Mouse (Mus musculus) MEL (cell line): ENCODE measurements around the gene Dcp1a. TPM values are rescaled to one million over a fixed set of nuclear protein-coding genes. Genes with fewer than 3 reads are reported as not detected.

Experiments
- DNase-seq: peaks from one replicate; pipeline ENCODE4 v3.0.0; 2011; ENCODE audit warnings: low read depth, low spot score
- H3K27ac ChIP-seq: 2 replicates; pipeline ENCODE4 v1.5.1; 2012; ENCODE audit warnings: low read depth, mild to moderate bottlenecking, control low read depth, low read length, moderate library complexity; ENCODE audit not compliant: control insufficient read depth
- H3K27me3 ChIP-seq, 2 experiments: fragments of 150-350 bp in 1 of 2; sonication (generic) in 1 of 2; 2 replicates each; pipeline ENCODE4 v1.6.1; 2012; ENCODE audit warnings: low read length in 2 of 2, mild to moderate bottlenecking in 2 of 2, improper control_type of control experiment in 1 of 2, moderate library complexity in 1 of 2; ENCODE audit not compliant: insufficient read depth in 2 of 2, control insufficient read depth in 1 of 2
- H3K36me3 ChIP-seq, 2 experiments: 2 replicates each; pipeline ENCODE4 v1.6.1; 2012 to 2014; ENCODE audit warnings: low read length in 2 of 2, improper control_type of control experiment in 1 of 2, inconsistent platforms in 1 of 2, mild to moderate bottlenecking in 1 of 2; ENCODE audit not compliant: insufficient read depth in 2 of 2, control insufficient read depth in 1 of 2
- H3K4me1 ChIP-seq, 2 experiments: fragments of 150-350 bp in 1 of 2; sonication (generic) in 1 of 2; 2 replicates each; pipeline ENCODE4 v1.6.1; 2012; ENCODE audit warnings: low read length in 2 of 2, improper control_type of control experiment in 1 of 2, mild to moderate bottlenecking in 1 of 2; ENCODE audit not compliant: insufficient read depth in 2 of 2, control insufficient read depth in 1 of 2
- H3K4me3 ChIP-seq, 2 experiments: fragments of 150-350 bp in 1 of 2; sonication (generic) in 1 of 2; 2 replicates each; pipeline ENCODE4 v1.5.1; 2012; ENCODE audit warnings: low read depth in 2 of 2, low read length in 2 of 2, mild to moderate bottlenecking in 2 of 2, moderate library complexity in 2 of 2, control low read depth in 1 of 2, improper control_type of control experiment in 1 of 2; ENCODE audit not compliant: control insufficient read depth in 1 of 2, insufficient read depth in 1 of 2
- H3K79me2 ChIP-seq: 2 replicates; pipeline ENCODE4 v1.6.1; 2012; ENCODE audit warnings: mild to moderate bottlenecking, low read length, moderate library complexity; ENCODE audit not compliant: control insufficient read depth, poor library complexity, insufficient read depth
- H3K9ac ChIP-seq: 2 replicates; pipeline ENCODE4 v1.6.1; 2012; ENCODE audit warnings: low read depth, mild to moderate bottlenecking, control low read depth, low read length, moderate library complexity; ENCODE audit not compliant: control insufficient read depth, poor library complexity, severe bottlenecking
- H3K9me3 ChIP-seq: fragments of 150-350 bp; sonication (generic); replicated peaks from 2 replicates; pipeline ENCODE4 v1.6.1; 2012; ENCODE audit warnings: mild to moderate bottlenecking, low read length, improper control_type of control experiment, moderate library complexity; ENCODE audit not compliant: insufficient read depth
- BHLHE40 ChIP-seq: IDR thresholded peaks from 2 replicates; pipeline ENCODE4 v1.6.1; 2012; ENCODE audit warnings: low read depth, mild to moderate bottlenecking, inconsistent platforms, low read length, improper control_type of control experiment, borderline replicate concordance
- CHD1 ChIP-seq: IDR thresholded peaks from 2 replicates; pipeline ENCODE4 v1.6.1; 2012; ENCODE audit warnings: low read depth, mild to moderate bottlenecking, inconsistent platforms, low read length, improper control_type of control experiment
- CTCF ChIP-seq, 3 experiments: IDR thresholded peaks in 2 of 3; conservative IDR thresholded peaks in 1 of 3; 2 replicates each; pipeline ENCODE4 v1.5.1; 2011 to 2012; ENCODE audit warnings: low read length in 3 of 3, low read depth in 2 of 3, mild to moderate bottlenecking in 2 of 3, improper control_type of control experiment in 1 of 3, inconsistent platforms in 1 of 3, mixed read lengths in 1 of 3, moderate library complexity in 1 of 3; ENCODE audit not compliant: control insufficient read depth in 1 of 3, insufficient read depth in 1 of 3, poor library complexity in 1 of 3, severe bottlenecking in 1 of 3
- EP300 ChIP-seq, 2 experiments: IDR thresholded peaks; 2 replicates each; pipeline ENCODE4 v1.6.1; 2011; ENCODE audit warnings: improper control_type of control experiment in 2 of 2, low read length in 2 of 2, low read depth in 1 of 2, mild to moderate bottlenecking in 1 of 2
- ETS1 ChIP-seq: IDR thresholded peaks from 2 replicates; pipeline ENCODE4 v1.6.1; 2012; ENCODE audit warnings: low read depth, mild to moderate bottlenecking, inconsistent platforms, low read length, improper control_type of control experiment, moderate library complexity
- GATA1 ChIP-seq: IDR thresholded peaks from 2 replicates; pipeline ENCODE4 v1.6.1; 2011; ENCODE audit warnings: low read depth, low read length, improper control_type of control experiment
- MAX ChIP-seq: IDR thresholded peaks from 2 replicates; pipeline ENCODE4 v1.6.1; 2011; ENCODE audit warnings: low read length, improper control_type of control experiment
- MEF2A ChIP-seq: IDR thresholded peaks from 2 replicates; pipeline ENCODE4 v1.6.1; 2014; ENCODE audit warnings: low read depth, mild to moderate bottlenecking, inconsistent platforms, low read length, improper control_type of control experiment; ENCODE audit not compliant: poor library complexity, insufficient replicate concordance, severe bottlenecking; ENCODE audit errors: extremely low read depth
- MXI1 ChIP-seq: IDR thresholded peaks from 2 replicates; pipeline ENCODE4 v1.6.1; 2011; ENCODE audit warnings: mild to moderate bottlenecking, low read depth, low read length, improper control_type of control experiment
- MYC ChIP-seq: IDR thresholded peaks from 2 replicates; pipeline ENCODE4 v1.6.1; 2011; ENCODE audit warnings: low read depth, mild to moderate bottlenecking, low read length, improper control_type of control experiment, moderate library complexity
- NELFE ChIP-seq: IDR thresholded peaks from 2 replicates; pipeline ENCODE4 v1.6.1; 2011; ENCODE audit warnings: low read depth, low read length, improper control_type of control experiment
- POLR2A ChIP-seq, 2 experiments: IDR thresholded peaks; 2 replicates each; pipeline ENCODE4 v1.6.1; 2011 to 2012; ENCODE audit warnings: low read length in 2 of 2, mild to moderate bottlenecking in 2 of 2, control low read depth in 1 of 2, improper control_type of control experiment in 1 of 2, low read depth in 1 of 2, moderate library complexity in 1 of 2; ENCODE audit not compliant: control insufficient read depth in 1 of 2, insufficient read depth in 1 of 2, poor library complexity in 1 of 2
- POLR2AphosphoS2 ChIP-seq: IDR thresholded peaks from 2 replicates; pipeline ENCODE4 v1.6.1; 2011; ENCODE audit warnings: low read length, improper control_type of control experiment
- POLR2AphosphoS5 ChIP-seq: IDR thresholded peaks from 2 replicates; pipeline ENCODE4 v1.6.1; 2012; ENCODE audit warnings: low read depth, borderline replicate concordance, mild to moderate bottlenecking, inconsistent platforms, low read length, moderate library complexity, mixed read lengths
- RAD21 ChIP-seq: IDR thresholded peaks from 2 replicates; pipeline ENCODE4 v1.6.1; 2011; ENCODE audit warnings: mild to moderate bottlenecking, low read depth, low read length, improper control_type of control experiment
- RCOR1 ChIP-seq: IDR thresholded peaks from 2 replicates; pipeline ENCODE4 v1.6.1; 2012; ENCODE audit warnings: low read depth, mild to moderate bottlenecking, inconsistent platforms, low read length, improper control_type of control experiment
- SIN3A ChIP-seq: IDR thresholded peaks from 2 replicates; pipeline ENCODE4 v1.6.1; 2012; ENCODE audit warnings: low read length, improper control_type of control experiment, inconsistent platforms
- TAL1 ChIP-seq: IDR thresholded peaks from 2 replicates; pipeline ENCODE4 v1.6.1; 2012; ENCODE audit warnings: mild to moderate bottlenecking, inconsistent platforms, low read length, moderate library complexity, mixed read lengths
- TBP ChIP-seq: IDR thresholded peaks from 2 replicates; pipeline ENCODE4 v1.8.0; 2011; ENCODE audit warnings: low read depth, low read length, improper control_type of control experiment
- UBTF ChIP-seq: IDR thresholded peaks from 2 replicates; pipeline ENCODE4 v1.6.1; 2012; ENCODE audit warnings: low read depth, mild to moderate bottlenecking, inconsistent platforms, low read length, improper control_type of control experiment, moderate library complexity, borderline replicate concordance; ENCODE audit not compliant: insufficient read depth
- USF1 ChIP-seq: IDR thresholded peaks from 2 replicates; pipeline ENCODE4 v1.6.1; 2014; ENCODE audit warnings: low read depth, mild to moderate bottlenecking, inconsistent platforms, low read length, improper control_type of control experiment, moderate library complexity
- ZKSCAN1 ChIP-seq: IDR thresholded peaks from 2 replicates; pipeline ENCODE4 v1.6.1; 2012; ENCODE audit warnings: low read depth, mild to moderate bottlenecking, inconsistent platforms, low read length, improper control_type of control experiment, moderate library complexity
- ZMIZ1 ChIP-seq: IDR thresholded peaks from 2 replicates; pipeline ENCODE4 v1.6.1; 2012; ENCODE audit warnings: low read depth, mild to moderate bottlenecking, inconsistent platforms, low read length, improper control_type of control experiment, moderate library complexity
- polyA plus RNA-seq, 2 experiments: library from polyadenylated mRNA; stranded (reverse) in 1 of 2; unstranded in 1 of 2; fragments of >175 nt in 1 of 2; fragments of >200 nt in 1 of 2; gene quantifications; 2 replicates each; pipeline versions ENCODE4 v1.2.1 to v1.2.4; 2012; ENCODE audit warnings: low replicate concordance in 2 of 2, low read depth in 1 of 2; ENCODE audit not compliant: insufficient read length in 2 of 2, insufficient read depth in 1 of 2, missing spikeins in 1 of 2
- total RNA-seq: library from RNA; depleted of rRNA; stranded (reverse); fragments of 300-350 nt; gene quantifications from 2 replicates; pipeline ENCODE4 v1.2.3, GENCODE M21; 2012

The Dcp1a gene
- total and polyA plus RNA-seq, 3 experiments, result 21.4 to 31.4 TPM; not detected in 1

GRCm38 (mm10) chr14:30548131-30548720 lies 68.9 kb downstream of the Dcp1a start, which contains the start of gene Tkt:
Gene Tkt, plus strand, starts transcription at chr14:30548359.
- H3K4me1 ChIP-seq, result peaks cover 7 to 31% of the 10 kb centered on the region in 2 experiments; a peak in 3 of 4 replicates
- H3K79me2 ChIP-seq, result peaks cover 40% of the 10 kb centered on the region
- TF ChIP-seq EP300 (IDR thresholded peaks at IDR 0.05; ENCODE audit: low read depth in 1 of 2, low read length in 2 of 2), result 0 out of 4 replicates have a peak, but pooled peaks of 1 of the 2 experiments have one; percentile 2
- TF ChIP-seq TAL1, result no peak
- TF ChIP-seq RCOR1, result no peak
- no peaks in the 10 kb centered on the region for H3K9me3 ChIP-seq
- H3K36me3 ChIP-seq, result peaks cover 2 to 25% of the 10 kb centered on the region in 2 experiments; a peak in 3 of 4 replicates
- H3K27ac ChIP-seq, result peak within 1 kb of the TSS; percentile 89
- H3K4me3 ChIP-seq, result peak within 1 kb of the TSS; percentile 69 to 85
- H3K9ac ChIP-seq, result peak within 1 kb of the TSS; percentile 78
- H3K27me3 ChIP-seq, result no peaks in the 10 kb centered on the region
- peak; percentile 78 for DNase-seq

GRCm38 (mm10) chr14:30548965-30549776 lies 69.8 kb downstream of the Dcp1a start:
- DNase-seq, result peak; percentile 96

More at GRCm38 (mm10) chr14:30548965-30549776, 69.8 kb downstream of the Dcp1a start:
- Histone ChIP-seq H3K9me3 (no peaks in the 10 kb centered on the region), H3K27me3 (no peaks in the 10 kb centered on the region), H3K4me1 (peaks cover 7 to 39% of the 10 kb centered on the region in 2 experiments; a peak in 3 of 4 replicates), H3K9ac (peak overlapping the region; percentile 78), H3K79me2 (peaks cover 50% of the 10 kb centered on the region), H3K36me3 (peaks cover 6 to 33% of the 10 kb centered on the region in 2 experiments), H3K27ac (peak overlapping the region; percentile 89), H3K4me3 (peak overlapping the region; percentile 69 to 85)
- TF ChIP-seq RAD21, result no peak
- peak; percentile 87 for TF ChIP-seq TBP
- peak; percentile 87 for TF ChIP-seq MYC
- TF ChIP-seq BHLHE40, result no peak
- TF ChIP-seq POLR2AphosphoS5, result no peak
- TF ChIP-seq MXI1, result peak; percentile 82
- TF ChIP-seq CHD1, result 0 out of 2 replicates have a peak, but pooled peaks have one; percentile 66
- peak; percentile 85 for TF ChIP-seq POLR2AphosphoS2
- TF ChIP-seq NELFE, result peak; percentile 97
- TF ChIP-seq POLR2A (IDR thresholded peaks at IDR 0.05; ENCODE audit: control insufficient read depth in 1 of 2, insufficient read depth in 1 of 2, low read depth in 1 of 2, low read length in 2 of 2, poor library complexity in 1 of 2), result peak; percentile 91 to 96
- peak; percentile 75; the same call in 1 of the 2 replicates for TF ChIP-seq MAX
- peak; percentile 13; the same call in 1 of the 2 replicates for TF ChIP-seq ETS1
- 0 out of 2 replicates have a peak, but pooled peaks have one; percentile 5 for TF ChIP-seq USF1
- TF ChIP-seq TAL1, result no peak
- TF ChIP-seq SIN3A, result peak; percentile 41; the same call in 1 of the 2 replicates
- no peak for TF ChIP-seq GATA1
- TF ChIP-seq ZMIZ1, result peak; percentile 90
- TF ChIP-seq RCOR1, result no peak
- no peak for TF ChIP-seq ZKSCAN1
- no peak for TF ChIP-seq MEF2A
- no peak for TF ChIP-seq CTCF (IDR thresholded peaks at IDR 0.05 in 2 of 3, conservative IDR thresholded peaks at IDR 0.05 in 1 of 3; ENCODE audit: control insufficient read depth in 1 of 3, insufficient read depth in 1 of 3, low read depth in 2 of 3, low read length in 3 of 3, poor library complexity in 1 of 3, severe bottlenecking in 1 of 3)
- TF ChIP-seq EP300 (IDR thresholded peaks at IDR 0.05; ENCODE audit: low read depth in 1 of 2, low read length in 2 of 2), result no peak
- no peak for TF ChIP-seq UBTF
